ENCODE assay signal across 10 mouse cellular contexts in the genomic region with DNA sequence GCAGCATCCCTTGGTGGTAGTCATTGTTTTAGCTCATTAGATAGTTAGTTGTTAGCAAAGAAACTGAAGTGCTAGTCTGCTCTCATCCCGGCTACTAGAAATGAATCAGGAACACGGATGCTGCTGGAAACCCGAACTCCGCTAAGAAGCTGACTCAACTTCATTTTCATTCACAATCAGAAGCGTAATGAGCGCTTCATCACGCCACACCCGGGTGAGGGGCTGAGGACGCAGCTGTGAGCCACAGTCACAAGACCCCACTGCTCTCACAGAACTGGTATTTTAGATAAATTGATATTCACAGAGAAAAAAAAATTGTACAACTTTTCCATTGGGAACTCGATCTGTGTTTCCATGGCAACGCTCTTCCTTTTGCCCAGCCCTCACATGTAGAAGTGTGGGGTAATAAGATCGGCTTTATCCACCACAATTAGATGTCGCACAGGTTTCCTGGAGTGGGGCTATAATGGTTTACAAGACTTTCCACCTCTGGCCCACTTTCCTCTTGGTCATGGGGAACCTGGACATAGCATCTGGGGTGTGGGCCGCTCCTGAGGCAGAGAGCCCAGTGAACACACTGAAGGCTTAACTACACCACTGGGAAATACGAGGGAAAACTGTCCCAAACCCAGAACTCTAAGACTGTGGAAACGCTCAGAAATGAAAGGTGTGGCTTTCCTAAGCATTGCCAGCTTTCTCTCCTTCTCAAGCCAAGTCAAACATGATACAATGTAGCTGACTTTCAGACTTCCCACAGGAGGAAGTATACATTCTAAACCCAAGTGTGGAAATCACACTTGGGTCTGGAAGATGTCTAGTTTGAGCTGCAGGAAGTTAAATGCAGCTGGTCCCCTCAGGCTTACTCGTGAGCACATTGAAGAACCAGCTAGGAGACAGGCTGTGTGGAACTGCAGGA. TPM values are rescaled to one million over a fixed set of nuclear protein-coding genes. Genes with fewer than 3 reads are reported as not detected.
DNase-seq lines count a peak whose midpoint lies in the region; ATAC-seq and TF ChIP-seq lines count a peak whose summit lies in the region.
"Had no signal": no experiment of that assay in that cellular context is flagged by ENCODE, and none has a peak within 500 bp of the region (broad histone marks: within the 10 kb centered on the region; RNA-seq: fewer than 3 reads in every experiment).

No protein-coding gene starts in this region.

- no peaks in the 10 kb centered on the region for H3K9me3 ChIP-seq in lung, postnatal 0 days (ENCODE audit: low read length)
- H3K9me3 ChIP-seq in heart, postnatal 0 days (replicated peaks; ENCODE audit: control insufficient read depth, low read length) = no peaks in the 10 kb centered on the region
- no peaks in the 10 kb centered on the region for H3K9me3 ChIP-seq in neural tube, embryonic 14.5 days (ENCODE audit: control insufficient read depth, low read length)

- ATAC-seq in lung, postnatal 0 days = 0 out of 2 replicates have a peak, but pooled peaks have one; percentile 2
- peak; percentile 22 for ATAC-seq in heart, postnatal 0 days (ENCODE audit: insufficient read depth, low read depth)
- no peak for ATAC-seq in neural tube, embryonic 14.5 days (ENCODE audit: low read depth)
- ATAC-seq: activated CD4-positive, CD25-positive, alpha-beta regulatory T cell, adult 4 months had no signal

- no peak for TF ChIP-seq CTCF in lung, postnatal 0 days (IDR thresholded peaks at IDR 0.05)
- TF ChIP-seq CTCF in heart, postnatal 0 days (IDR thresholded peaks at IDR 0.05; ENCODE audit: low read depth) = no peak

- H3K27me3 ChIP-seq in lung, postnatal 0 days (replicated peaks; ENCODE audit: insufficient read depth, low read length) = no peaks in the 10 kb centered on the region
- no peaks in the 10 kb centered on the region for H3K27me3 ChIP-seq in heart, postnatal 0 days (ENCODE audit: control insufficient read depth, insufficient read depth, low read length)
- H3K27me3 ChIP-seq in neural tube, embryonic 14.5 days (ENCODE audit: control insufficient read depth, insufficient read depth, low read length) = no peaks in the 10 kb centered on the region

- no peaks in the 10 kb centered on the region for H3K36me3 ChIP-seq in lung, postnatal 0 days (ENCODE audit: insufficient read depth, low read length)
- H3K36me3 ChIP-seq in heart, postnatal 0 days (replicated peaks; ENCODE audit: control insufficient read depth, insufficient read depth, low read length) = no peaks in the 10 kb centered on the region
- no peaks in the 10 kb centered on the region for H3K36me3 ChIP-seq in neural tube, embryonic 14.5 days (ENCODE audit: control insufficient read depth, insufficient read depth, low read length)

- DNase-seq in heart, adult 8-10 months (ENCODE audit: low spot score) = peak; percentile 31
- no peak for DNase-seq in heart, postnatal 4 days
- peak; percentile 79 for DNase-seq in lung, postnatal 0 days (ENCODE audit: low spot score)
- DNase-seq in lung, postnatal 4 days = no peak
- peak; percentile 66 for DNase-seq in heart, postnatal 0 days (ENCODE audit: low spot score)
- no peak for DNase-seq in adrenal gland, adult 2 months
- DNase-seq in spleen, postnatal 4 days (ENCODE audit: low spot score in 2 of 2) = no peak

- WGBS in lung, postnatal 0 days = 52% methylated on average over 17 of the region's 17 CpGs
- WGBS in heart, postnatal 0 days = 70% methylated on average over 17 of the region's 17 CpGs
- 42% methylated on average over 17 of the region's 17 CpGs for WGBS in neural tube, embryonic 14.5 days

- no peak overlapping the region for H3K9ac ChIP-seq in lung, postnatal 0 days (replicated peaks; ENCODE audit: low read depth)
- no peak overlapping the region for H3K9ac ChIP-seq in heart, postnatal 0 days (replicated peaks; ENCODE audit: low read depth, low read length)
- no peak overlapping the region for H3K9ac ChIP-seq in neural tube, embryonic 14.5 days (replicated peaks; ENCODE audit: low read depth, low read length)

- no peak overlapping the region for H3K27ac ChIP-seq in lung, postnatal 0 days (ENCODE audit: low read length)
- peak overlapping the region; percentile 59; the same call in 1 of the 2 replicates for H3K27ac ChIP-seq in heart, postnatal 0 days (ENCODE audit: low read depth)
- no peak overlapping the region for H3K27ac ChIP-seq in neural tube, embryonic 14.5 days (ENCODE audit: low read depth, low read length)
- H3K27ac ChIP-seq: heart, adult 2 months had no signal

- H3K4me2 ChIP-seq in lung, postnatal 0 days (replicated peaks; ENCODE audit: low read depth, low read length) = no peak overlapping the region
- H3K4me2 ChIP-seq in heart, postnatal 0 days (ENCODE audit: low read depth, low read length) = no peak overlapping the region
- peak overlapping the region; percentile 20; the same call in 1 of the 2 replicates for H3K4me2 ChIP-seq in neural tube, embryonic 14.5 days (ENCODE audit: low read depth, low read length)

- H3K4me3 ChIP-seq in lung, postnatal 0 days (ENCODE audit: low read depth, low read length) = no peak overlapping the region
- H3K4me3 ChIP-seq in heart, postnatal 0 days (ENCODE audit: low read depth, low read length) = no peak overlapping the region
- no peak overlapping the region for H3K4me3 ChIP-seq in neural tube, embryonic 14.5 days (ENCODE audit: low read depth, low read length)
- H3K4me3 ChIP-seq: heart, adult 2 months had no signal

- peaks cover 7% of the 10 kb centered on the region; the same call in 1 of the 2 replicates for H3K4me1 ChIP-seq in lung, postnatal 0 days (ENCODE audit: insufficient read depth, low read depth, low read length)
- peaks cover 10% of the 10 kb centered on the region; the same call in 1 of the 2 replicates for H3K4me1 ChIP-seq in heart, postnatal 0 days (ENCODE audit: control insufficient read depth, insufficient read depth)
- peaks cover 8% of the 10 kb centered on the region; the same call in 1 of the 2 replicates for H3K4me1 ChIP-seq in neural tube, embryonic 14.5 days (ENCODE audit: control insufficient read depth, insufficient read depth, low read length)

- no peak for TF ChIP-seq EP300 in lung, postnatal 0 days (IDR thresholded peaks at IDR 0.05)
- TF ChIP-seq EP300 in heart, postnatal 0 days (IDR thresholded peaks at IDR 0.05; ENCODE audit: low read depth) = no peak

RNA-seq across cellular contexts. Expression of a gene that starts 14.3 kb away (rescaled TPM):
- 1 to 10 TPM; 2.1 to 3.6 (median 2.8) TPM for total RNA-seq in heart, adult 8-10 months (2022)
- 1 to 10 TPM; 3.8 to 5.6 TPM for total RNA-seq in heart, postnatal 4 days (2021)
- 2.4 and 3.5 TPM in 2 replicates for polyA plus RNA-seq in lung, postnatal 0 days (2015; fragmentation: Nextera tagmentation; extraction: Ambion mirVana)
- total RNA-seq in heart, postnatal 0 days (2014; rRNA removed; ENCODE audit: low replicate concordance) = 6.7 and 13.2 TPM in 2 replicates
- polyA plus RNA-seq in heart, postnatal 0 days (2015; fragmentation: Nextera tagmentation; extraction: Ambion mirVana) = 3.7 and 4.0 TPM in 2 replicates
- 3.1 and 3.5 TPM in 2 replicates for polyA plus RNA-seq in neural tube, embryonic 14.5 days (2014; fragmentation: Nextera tagmentation; extraction: Ambion mirVana)
- 1 to 10 TPM; 4.9 to 5.6 TPM for total RNA-seq in adrenal gland, adult 2 months (2021)
- 12.8 and 15.1 TPM in 2 replicates for polyA plus RNA-seq in adrenal gland, adult 2 months (2012; rRNA removed)

Comparison
In these comparisons a context has a peak if more than half of its experiments do, and no peak if none do; other contexts are left out.
1. DNase-seq: peak in heart, adult 8-10 months (single experiment), lung, postnatal 0 days (single experiment) and heart, postnatal 0 days (single experiment); none in heart, postnatal 4 days (single experiment), lung, postnatal 4 days (0 of 2), adrenal gland, adult 2 months (single experiment) and spleen, postnatal 4 days (0 of 2).